Mouse (Mus musculus): ENCODE data around the gene Gpr4. TPM values are rescaled to one million over a fixed set of nuclear protein-coding genes. Genes with fewer than 3 reads are reported as not detected.

Gene Gpr4
- polyA plus RNA-seq, 1 experiment from 2014 or later, result 1.4 TPM

- Histone ChIP-seq H3K4me3 (peak overlapping the region; percentile 93), H3K4me1 (peaks cover 19% of the 10 kb centered on the region)
Measured at GRCm38 (mm10) chr7:19268993-19269681, 56.8 kb downstream of the Gpr4 start.

GRCm38 (mm10) chr7:19269721-19270441, 57.5 kb downstream of the Gpr4 start:
- Histone ChIP-seq H3K27ac (peak overlapping the region; percentile 93), H3K4me1 (peaks cover 19% of the 10 kb centered on the region), H3K27me3 (no peaks in the 10 kb centered on the region), H3K36me3 (peaks cover 11% of the 10 kb centered on the region; the same call in 1 of the 2 replicates), H3K4me3 (peak overlapping the region; percentile 93), H3K9ac (peak overlapping the region; percentile 87), H3K4me2 (replicated peaks) (peak overlapping the region; percentile 99), H3K9me3 (no peaks in the 10 kb centered on the region)
- 1% methylated on average over 17 of the region's 19 CpGs for WGBS
- 0 out of 2 replicates have a peak, but pooled peaks have one; percentile 36 for ATAC-seq (ENCODE audit: insufficient number of reproducible peaks, insufficient read depth, low FRiP score, low TSS enrichment)

More at GRCm38 (mm10) chr7:19268993-19269681, 56.8 kb downstream of the Gpr4 start:
- ATAC-seq (ENCODE audit: insufficient number of reproducible peaks, insufficient read depth, low FRiP score, low TSS enrichment), result no peak
- peak overlapping the region; percentile 87 for H3K9ac ChIP-seq
- no peaks in the 10 kb centered on the region for H3K27me3 ChIP-seq
- H3K36me3 ChIP-seq, result peaks cover 19% of the 10 kb centered on the region
- H3K9me3 ChIP-seq, result no peaks in the 10 kb centered on the region
- H3K27ac ChIP-seq, result peak overlapping the region; percentile 93
- 29% methylated on average over 10 of the region's 10 CpGs for WGBS
- peak overlapping the region; percentile 99 for H3K4me2 ChIP-seq (replicated peaks)

- Histone ChIP-seq H3K27ac (peak overlapping the region; percentile 93), H3K4me3 (peak overlapping the region; percentile 93), H3K9me3 (no peaks in the 10 kb centered on the region), H3K36me3 (0 out of 2 replicates have a peak, but pooled peaks cover 5% of the 10 kb centered on the region), H3K27me3 (no peaks in the 10 kb centered on the region), H3K4me1 (peaks cover 19% of the 10 kb centered on the region), H3K4me2 (replicated peaks) (peak overlapping the region; percentile 99), H3K9ac (peak overlapping the region; percentile 87)
- 0% methylated on average over 19 of the region's 21 CpGs for WGBS
- no peak for ATAC-seq (ENCODE audit: insufficient number of reproducible peaks, insufficient read depth, low FRiP score, low TSS enrichment)
Measured at GRCm38 (mm10) chr7:19270509-19271237, 58.3 kb downstream of the Gpr4 start.

- H3K27ac ChIP-seq, result peak within 1 kb of the TSS; percentile 93
- H3K4me1 ChIP-seq, result peaks cover 19% of the 10 kb centered on the region
- no peaks in the 10 kb centered on the region for H3K27me3 ChIP-seq
- WGBS, result under 1% methylated on average over 61 of the region's 62 CpGs
- peak within 1 kb of the TSS; percentile 93 for H3K4me3 ChIP-seq
- no peaks in the 10 kb centered on the region for H3K9me3 ChIP-seq
- H3K9ac ChIP-seq, result peak within 1 kb of the TSS; percentile 87
- H3K36me3 ChIP-seq, result 0 out of 2 replicates have a peak, but pooled peaks cover 4% of the 10 kb centered on the region
- ATAC-seq (ENCODE audit: insufficient number of reproducible peaks, insufficient read depth, low FRiP score, low TSS enrichment), result peak; percentile 73
- H3K4me2 ChIP-seq (replicated peaks), result peak within 1 kb of the TSS; percentile 99
Measured at GRCm38 (mm10) chr7:19271238-19272172, 59.2 kb downstream of the Gpr4 start, which contains the start of gene Vasp. TSS of gene Vasp (minus strand) at chr7:19271817.

- under 1% methylated on average over 35 of the region's 36 CpGs for WGBS
- Histone ChIP-seq H3K4me1 (peaks cover 19% of the 10 kb centered on the region), H3K27ac (peak overlapping the region; percentile 93), H3K9me3 (no peaks in the 10 kb centered on the region), H3K27me3 (0 out of 2 replicates have a peak, but pooled peaks cover 4% of the 10 kb centered on the region), H3K9ac (peak overlapping the region; percentile 87), H3K36me3 (0 out of 2 replicates have a peak, but pooled peaks cover 4% of the 10 kb centered on the region), H3K4me3 (peak overlapping the region; percentile 93), H3K4me2 (replicated peaks) (peak overlapping the region; percentile 99)
- ATAC-seq (ENCODE audit: insufficient number of reproducible peaks, insufficient read depth, low FRiP score, low TSS enrichment), result peak; percentile 65
Measured at GRCm38 (mm10) chr7:19272173-19272764, 59.9 kb downstream of the Gpr4 start.

MicroRNAs encoded within 50 kb of the gene (microRNA counts, 519-probe panel; counts per million panel counts)
- 460 counts per million, percentile 65 among the panel's probes with 10 or more counts for microRNA mmu-miR-330

Small RNA genes within 50 kb of the gene (microRNA-seq; reads per million reads assigned to microRNA genes)
- gene Mir330, result 299 reads per million, percentile 66 among the genes with 10 or more reads in this experiment

Other genes starting within 250 kb of the Gpr4 start
- not detected in 2 replicates for gene Nanos2, start 225.1 kb upstream of the Gpr4 start, polyA plus RNA-seq (2016; fragmentation: Nextera tagmentation; extraction: Ambion mirVana)
- 7.7 and 9.8 TPM in 2 replicates for gene Mypop, start 221.3 kb upstream of the Gpr4 start, polyA plus RNA-seq (2016; fragmentation: Nextera tagmentation; extraction: Ambion mirVana)
- 47.1 and 48.6 TPM in 2 replicates for gene Irf2bp1, start 208.5 kb upstream of the Gpr4 start, polyA plus RNA-seq (2016; fragmentation: Nextera tagmentation; extraction: Ambion mirVana)
- gene Foxa3, start 189.0 kb upstream of the Gpr4 start, polyA plus RNA-seq (2016; fragmentation: Nextera tagmentation; extraction: Ambion mirVana), result 0.13 and 0.18 TPM in 2 replicates
- gene Sympk, start 188.2 kb upstream of the Gpr4 start, polyA plus RNA-seq (2016; fragmentation: Nextera tagmentation; extraction: Ambion mirVana), result 51.8 and 56.5 TPM in 2 replicates
- gene Rsph6a, start 157.8 kb upstream of the Gpr4 start, polyA plus RNA-seq (2016; fragmentation: Nextera tagmentation; extraction: Ambion mirVana), result not detected in 2 replicates
- gene Dmwd, start 136.3 kb upstream of the Gpr4 start, polyA plus RNA-seq (2016; fragmentation: Nextera tagmentation; extraction: Ambion mirVana), result 18.8 and 23.1 TPM in 2 replicates
- gene Dmpk, start 128.7 kb upstream of the Gpr4 start, polyA plus RNA-seq (2016; fragmentation: Nextera tagmentation; extraction: Ambion mirVana), result 17.5 and 19.1 TPM in 2 replicates
- gene Six5, start 117.9 kb upstream of the Gpr4 start, polyA plus RNA-seq (2016; fragmentation: Nextera tagmentation; extraction: Ambion mirVana), result 16.6 and 16.9 TPM in 2 replicates
- 3.6 and 3.8 TPM in 2 replicates for gene Gm4969, start 94.2 kb upstream of the Gpr4 start, polyA plus RNA-seq (2016; fragmentation: Nextera tagmentation; extraction: Ambion mirVana)
- gene Fbxo46, start 92.7 kb upstream of the Gpr4 start, polyA plus RNA-seq (2016; fragmentation: Nextera tagmentation; extraction: Ambion mirVana), result 19.8 and 21.6 TPM in 2 replicates
- 16.7 and 17.4 TPM in 2 replicates for gene Qpctl, start 63.2 kb upstream of the Gpr4 start, polyA plus RNA-seq (2016; fragmentation: Nextera tagmentation; extraction: Ambion mirVana)
- gene Snrpd2, start 62.8 kb upstream of the Gpr4 start, polyA plus RNA-seq (2016; fragmentation: Nextera tagmentation; extraction: Ambion mirVana), result 149 and 166 TPM in 2 replicates
- 0.54 and 0.84 TPM in 2 replicates for gene Gipr, start 46.4 kb upstream of the Gpr4 start, polyA plus RNA-seq (2016; fragmentation: Nextera tagmentation; extraction: Ambion mirVana)
- 4.5 and 4.9 TPM in 2 replicates for gene Eml2, start 36.1 kb upstream of the Gpr4 start, polyA plus RNA-seq (2016; fragmentation: Nextera tagmentation; extraction: Ambion mirVana)
- 38.2 and 40.1 TPM in 2 replicates for gene Opa3, start 15.8 kb downstream of the Gpr4 start, polyA plus RNA-seq (2016; fragmentation: Nextera tagmentation; extraction: Ambion mirVana)
- 68.2 and 69.3 TPM in 2 replicates for gene Vasp, start 59.3 kb downstream of the Gpr4 start, polyA plus RNA-seq (2016; fragmentation: Nextera tagmentation; extraction: Ambion mirVana)
- gene Ppm1n, start 67.5 kb downstream of the Gpr4 start, polyA plus RNA-seq (2016; fragmentation: Nextera tagmentation; extraction: Ambion mirVana), result 0.18 TPM in 1 of 2 replicates, not detected in the other
- 17.9 and 21.4 TPM in 2 replicates for gene Rtn2, start 70.1 kb downstream of the Gpr4 start, polyA plus RNA-seq (2016; fragmentation: Nextera tagmentation; extraction: Ambion mirVana)
- 0.05 TPM in 1 of 2 replicates, not detected in the other for gene Fosb, start 97.5 kb downstream of the Gpr4 start, polyA plus RNA-seq (2016; fragmentation: Nextera tagmentation; extraction: Ambion mirVana)
- 92.3 and 94.5 TPM in 2 replicates for gene Ercc1, start 132.2 kb downstream of the Gpr4 start, polyA plus RNA-seq (2016; fragmentation: Nextera tagmentation; extraction: Ambion mirVana)
- gene Cd3eap, start 146.9 kb downstream of the Gpr4 start, polyA plus RNA-seq (2016; fragmentation: Nextera tagmentation; extraction: Ambion mirVana), result 27.1 and 28.0 TPM in 2 replicates
- 7.3 and 8.1 TPM in 2 replicates for gene Ppp1r13l, start 147.2 kb downstream of the Gpr4 start, polyA plus RNA-seq (2016; fragmentation: Nextera tagmentation; extraction: Ambion mirVana)
- gene Ercc2, start 169.5 kb downstream of the Gpr4 start, polyA plus RNA-seq (2016; fragmentation: Nextera tagmentation; extraction: Ambion mirVana), result 19.9 and 23.2 TPM in 2 replicates
- 10.6 and 10.7 TPM in 2 replicates for gene Klc3, start 191.6 kb downstream of the Gpr4 start, polyA plus RNA-seq (2016; fragmentation: Nextera tagmentation; extraction: Ambion mirVana)
- 0.52 TPM in 1 of 2 replicates, not detected in the other for gene Ckm, start 192.2 kb downstream of the Gpr4 start, polyA plus RNA-seq (2016; fragmentation: Nextera tagmentation; extraction: Ambion mirVana)
- gene Mark4, start 246.3 kb downstream of the Gpr4 start, polyA plus RNA-seq (2016; fragmentation: Nextera tagmentation; extraction: Ambion mirVana), result 16.3 and 17.9 TPM in 2 replicates

Measured in embryonic facial prominence, embryonic 12.5 days (tissue).